Mouse (Mus musculus) E14TG2a.4 (cell line): Measurements from ENCODE around the gene Ubr4.

ENCODE experiments used
- CTCF ChIP-seq: conservative IDR thresholded peaks from 2 replicates; pipeline ENCODE4 v1.5.1; 2014; ENCODE audit warnings: low read length
- POU5F1 ChIP-seq: IDR thresholded peaks from 2 replicates; pipeline ENCODE4 v1.6.1; 2014; ENCODE audit warnings: low read length, borderline replicate concordance

DNA sequence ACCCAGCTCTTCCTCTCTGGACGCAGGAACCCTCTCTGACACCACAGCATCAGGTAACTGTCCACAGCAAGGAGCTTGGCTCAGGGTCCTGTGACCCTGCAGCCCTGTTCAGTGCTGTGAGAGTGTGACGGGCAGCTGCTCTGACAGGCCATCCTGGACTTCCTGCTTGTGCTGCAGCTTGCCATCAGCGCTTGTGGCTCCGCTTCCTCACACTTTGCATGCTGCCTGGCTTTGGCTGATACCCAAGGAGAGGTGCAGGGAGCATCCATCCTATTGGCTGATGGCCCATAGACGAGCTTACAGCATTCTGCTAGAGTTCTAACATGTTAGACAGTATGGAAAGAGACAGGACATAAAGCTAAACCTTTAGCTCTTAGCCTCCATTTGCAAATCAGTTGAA, 88.8 kb downstream of the Ubr4 start:
- TF ChIP-seq CTCF (no peak), POU5F1 (no peak)
